Mouse (Mus musculus): Measurements from ENCODE around the gene Rfc4. TPM values are rescaled to one million over a fixed set of nuclear protein-coding genes. Genes with fewer than 3 reads are reported as not detected.

The Rfc4 gene
- 15.0 and 20.4 TPM in 2 replicates for polyA plus RNA-seq (2021; fragmentation: Nextera tagmentation)
- long read RNA-seq, experiment 1, transcript Rfc4-201 (11 exons, 1,228 nt), result major isoform, 26 of 30 reads
- long read RNA-seq, experiment 1, partial matches to known transcripts, result 3 of 30 reads
- long read RNA-seq, experiment 1, other reads (novel, unspliced or antisense), result 0 of 30 reads
- long read RNA-seq, experiment 2, transcript Rfc4-201 (11 exons, 1,228 nt), result major isoform, 16 of 22 reads
- long read RNA-seq, experiment 2, partial matches to known transcripts, result 3 of 22 reads
- long read RNA-seq, experiment 2, other reads (novel, unspliced or antisense), result 3 of 22 reads

DNA sequence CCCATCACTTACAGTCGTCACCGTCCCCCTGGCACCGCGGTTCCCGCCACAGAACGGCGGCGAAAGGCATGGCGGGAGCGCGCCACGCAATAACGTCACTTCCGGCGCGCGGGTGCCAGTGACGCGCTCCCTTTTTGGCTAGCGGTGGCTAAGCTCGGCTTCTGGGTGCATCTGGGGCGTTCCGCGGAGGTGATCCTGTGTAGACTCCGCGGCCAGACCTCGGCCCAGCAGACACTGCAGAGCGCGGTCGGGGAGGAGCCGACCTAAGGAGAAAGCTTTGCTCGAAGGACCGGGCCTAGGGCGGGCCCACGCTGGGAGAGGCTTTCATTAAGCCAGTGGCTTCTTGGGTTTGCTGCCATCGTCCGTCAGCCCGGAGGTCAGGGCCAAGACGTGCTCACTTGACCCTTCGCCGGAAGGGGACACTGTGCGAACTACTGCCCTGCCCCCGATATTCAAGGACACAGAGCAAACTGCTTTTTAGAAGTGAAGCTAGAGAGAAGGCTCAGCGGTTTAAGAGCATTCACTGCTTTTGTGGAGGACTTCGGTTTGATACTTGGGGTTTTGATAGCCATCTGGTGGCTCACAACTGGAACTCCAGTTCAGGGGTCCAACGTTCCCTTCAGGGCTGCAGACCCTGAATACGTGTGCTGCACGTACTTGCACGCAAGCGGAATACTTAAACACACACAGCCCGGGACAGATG lies at the start of gene Rfc4:
TSS of gene Rfc4 (minus strand) at position 65 of the 703 bp plus-strand sequence.

DNA sequence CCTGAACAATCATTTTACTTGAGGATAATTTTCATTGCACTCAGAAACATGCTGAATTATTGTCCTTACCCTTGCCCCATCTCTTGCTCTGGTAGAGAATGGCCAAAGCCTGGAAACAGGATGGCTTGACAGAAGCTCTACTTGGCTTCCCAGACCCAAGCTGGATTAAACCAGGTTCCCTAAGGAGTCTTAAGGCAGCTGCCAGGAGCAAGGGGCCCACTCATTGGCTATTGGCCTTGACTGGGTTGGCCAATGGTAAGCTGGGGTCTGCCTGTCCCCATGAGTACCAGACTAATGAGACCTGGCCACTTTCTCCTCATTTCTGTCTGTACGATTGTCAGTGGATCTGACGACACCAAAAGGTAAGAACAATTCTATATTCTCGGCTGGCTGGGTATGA lies 18.7 kb upstream of the Rfc4 start, which contains the start of gene Adipoq:
TSS of gene Adipoq (plus strand) at position 257 of the 400 bp plus-strand sequence.

DNA sequence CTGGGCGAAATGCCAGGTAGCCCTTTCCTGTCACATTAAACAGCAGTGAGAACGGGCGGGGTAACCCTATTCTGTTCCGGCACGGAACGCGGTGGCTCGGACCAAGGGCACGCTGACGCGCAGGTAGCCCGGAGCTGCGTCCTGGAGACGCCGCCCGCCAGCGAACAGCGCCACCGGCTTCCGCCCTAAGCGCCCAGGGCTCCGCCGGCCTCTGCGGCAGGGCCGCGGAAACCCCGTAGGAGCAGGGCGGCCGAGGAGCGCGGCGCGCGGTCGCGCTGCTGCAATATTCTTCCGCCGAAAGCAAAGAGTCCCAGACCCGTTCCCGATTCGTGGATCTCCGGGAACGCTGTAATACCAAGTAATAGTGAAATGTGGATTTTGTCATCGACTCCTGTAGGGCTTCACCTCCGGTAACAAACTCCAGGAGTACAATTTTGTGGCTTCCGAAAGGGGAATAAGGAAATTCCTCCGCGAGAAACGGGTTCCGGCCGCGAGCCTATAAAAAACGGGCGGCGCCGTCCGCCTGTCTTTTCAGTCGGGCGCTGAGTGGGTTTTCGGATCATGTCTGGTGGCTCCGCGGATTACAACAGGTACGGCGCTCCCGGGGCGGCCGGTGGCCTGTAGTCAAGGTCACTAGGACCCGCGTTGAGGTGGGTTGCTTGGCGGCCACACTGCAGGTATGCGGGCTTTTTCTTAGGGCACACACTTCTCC lies 20.1 kb downstream of the Rfc4 start, which contains the start of gene Eif4a2:
TSS of gene Eif4a2 (plus strand) at position 214 of the 712 bp plus-strand sequence.

Other genes with a start within 250 kb of the Rfc4 start
- gene Ahsg, start 236.5 kb downstream of the Rfc4 start, polyA plus RNA-seq (2021; fragmentation: Nextera tagmentation), result not detected in 2 replicates
- gene Fetub, start 209.4 kb downstream of the Rfc4 start, polyA plus RNA-seq (2021; fragmentation: Nextera tagmentation), result not detected in 2 replicates
- gene Hrg, start 176.7 kb downstream of the Rfc4 start, polyA plus RNA-seq (2021; fragmentation: Nextera tagmentation), result not detected in 2 replicates
- gene Kng2, start 98.3 kb downstream of the Rfc4 start, polyA plus RNA-seq (2021; fragmentation: Nextera tagmentation), result 0.19 TPM in 1 of 2 replicates, not detected in the other
- gene Kng1, start 69.9 kb downstream of the Rfc4 start, polyA plus RNA-seq (2021; fragmentation: Nextera tagmentation), result not detected in 2 replicates
- 873 and 1,249 TPM in 2 replicates for gene Eif4a2, start 20.3 kb downstream of the Rfc4 start, polyA plus RNA-seq (2021; fragmentation: Nextera tagmentation)
- 0.15 TPM in 1 of 2 replicates, not detected in the other for gene Adipoq, start 18.8 kb upstream of the Rfc4 start, polyA plus RNA-seq (2021; fragmentation: Nextera tagmentation)
- gene St6gal1, start 97.0 kb upstream of the Rfc4 start, polyA plus RNA-seq (2021; fragmentation: Nextera tagmentation), result 6.2 and 7.1 TPM in 2 replicates

All from left cerebral cortex, adult 6 months (tissue).